Mouse (Mus musculus): Measurements from ENCODE around the gene Npas2. TPM values are rescaled to one million over a fixed set of nuclear protein-coding genes. Genes with fewer than 3 reads are reported as not detected.

The Npas2 gene
- polyA plus RNA-seq, 2 experiments: 0.11 TPM

- H3K9me3 ChIP-seq (ENCODE audit: control insufficient read depth, low read length): no peaks in the 10 kb centered on the region
- H3K27me3 ChIP-seq (ENCODE audit: control insufficient read depth, insufficient read depth, low read length): no peaks in the 10 kb centered on the region
- H3K36me3 ChIP-seq (replicated peaks; ENCODE audit: control insufficient read depth, insufficient read depth, low read depth): no peaks in the 10 kb centered on the region
- no peak overlapping the region for H3K4me3 ChIP-seq (ENCODE audit: insufficient read depth in 1 of 2, low read depth in 2 of 2, low read length in 2 of 2)
- no peak overlapping the region for H3K4me2 ChIP-seq (ENCODE audit: low read depth)
- WGBS (ENCODE audit: insufficient replicate concordance): 80% methylated on average over 25 of the region's 25 CpGs
- DNase-seq (ENCODE audit: low read depth in 3 of 3, low spot score in 3 of 3): no peak
- H3K9ac ChIP-seq (replicated peaks): no peak overlapping the region
- no peak overlapping the region for H3K27ac ChIP-seq
- no peaks in the 10 kb centered on the region for H3K4me1 ChIP-seq (replicated peaks; ENCODE audit: control insufficient read depth in 2 of 2, insufficient read depth in 2 of 2, low read length in 1 of 2)
- TF ChIP-seq CTCF (IDR thresholded peaks at IDR 0.05; ENCODE audit: low read depth) (no peak), EP300 (IDR thresholded peaks at IDR 0.05; ENCODE audit: low read depth) (no peak)
- ATAC-seq (ENCODE audit: insufficient read depth): no peak
Observed at GRCm38 (mm10) chr1:39312345-39312967, 118.9 kb downstream of the Npas2 start.

- Histone ChIP-seq H3K27me3 (ENCODE audit: control insufficient read depth, insufficient read depth, low read length) (no peaks in the 10 kb centered on the region), H3K27ac (no peak overlapping the region), H3K9me3 (ENCODE audit: control insufficient read depth, low read length) (no peaks in the 10 kb centered on the region), H3K4me3 (ENCODE audit: insufficient read depth in 1 of 2, low read depth in 2 of 2, low read length in 2 of 2) (no peak overlapping the region), H3K9ac (replicated peaks) (no peak overlapping the region), H3K4me2 (ENCODE audit: low read depth) (no peak overlapping the region), H3K36me3 (replicated peaks; ENCODE audit: control insufficient read depth, insufficient read depth, low read depth) (no peaks in the 10 kb centered on the region), H3K4me1 (replicated peaks; ENCODE audit: control insufficient read depth in 2 of 2, insufficient read depth in 2 of 2, low read length in 1 of 2) (no peaks in the 10 kb centered on the region)
- ATAC-seq (ENCODE audit: insufficient read depth) (no peak), DNase-seq (ENCODE audit: low read depth in 3 of 3, low spot score in 3 of 3) (no peak)
- WGBS (ENCODE audit: insufficient replicate concordance): 46% methylated on average over 10 of the region's 10 CpGs
- no peak for TF ChIP-seq EP300 (IDR thresholded peaks at IDR 0.05; ENCODE audit: low read depth)
- no peak for TF ChIP-seq CTCF (IDR thresholded peaks at IDR 0.05; ENCODE audit: low read depth)
Observed at GRCm38 (mm10) chr1:39313352-39314245, 120.1 kb downstream of the Npas2 start.

DNA sequence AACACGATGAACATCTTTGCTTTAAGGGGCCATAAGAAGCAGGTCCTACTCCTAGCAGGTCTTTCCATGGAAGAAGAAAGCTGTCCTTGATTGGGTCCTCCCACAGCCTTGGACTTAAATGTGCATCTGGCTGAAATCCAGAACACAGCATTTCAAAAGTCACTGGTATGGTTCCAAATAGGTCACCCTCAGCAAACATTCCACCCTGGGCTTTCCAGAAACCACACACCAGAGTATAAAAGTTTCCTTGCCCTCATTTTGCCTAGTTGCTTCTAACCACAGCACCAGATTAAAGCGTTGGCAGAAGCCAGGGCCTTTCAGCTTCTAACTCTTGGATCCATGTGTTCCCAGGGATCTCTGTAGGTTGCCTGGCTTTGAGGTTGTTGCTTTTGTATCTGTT, 124.4 kb downstream of the Npas2 start:
- H3K9ac ChIP-seq (replicated peaks): no peak overlapping the region
- no peak for DNase-seq (ENCODE audit: low read depth in 3 of 3, low spot score in 3 of 3)
- H3K9me3 ChIP-seq (ENCODE audit: control insufficient read depth, low read length): no peaks in the 10 kb centered on the region
- no peak overlapping the region for H3K4me3 ChIP-seq (ENCODE audit: insufficient read depth in 1 of 2, low read depth in 2 of 2, low read length in 2 of 2)
- H3K4me1 ChIP-seq (replicated peaks; ENCODE audit: control insufficient read depth in 2 of 2, insufficient read depth in 2 of 2, low read length in 1 of 2): no peaks in the 10 kb centered on the region
- ATAC-seq (ENCODE audit: insufficient read depth): no peak
- no peak overlapping the region for H3K27ac ChIP-seq
- H3K4me2 ChIP-seq (ENCODE audit: low read depth): no peak overlapping the region
- no peaks in the 10 kb centered on the region for H3K27me3 ChIP-seq (ENCODE audit: control insufficient read depth, insufficient read depth, low read length)
- WGBS (ENCODE audit: insufficient replicate concordance): 58% methylated on average over 2 of the region's 2 CpGs
- TF ChIP-seq EP300 (IDR thresholded peaks at IDR 0.05; ENCODE audit: low read depth): no peak
- TF ChIP-seq CTCF (IDR thresholded peaks at IDR 0.05; ENCODE audit: low read depth): no peak
- H3K36me3 ChIP-seq (replicated peaks; ENCODE audit: control insufficient read depth, insufficient read depth, low read depth): no peaks in the 10 kb centered on the region

DNA sequence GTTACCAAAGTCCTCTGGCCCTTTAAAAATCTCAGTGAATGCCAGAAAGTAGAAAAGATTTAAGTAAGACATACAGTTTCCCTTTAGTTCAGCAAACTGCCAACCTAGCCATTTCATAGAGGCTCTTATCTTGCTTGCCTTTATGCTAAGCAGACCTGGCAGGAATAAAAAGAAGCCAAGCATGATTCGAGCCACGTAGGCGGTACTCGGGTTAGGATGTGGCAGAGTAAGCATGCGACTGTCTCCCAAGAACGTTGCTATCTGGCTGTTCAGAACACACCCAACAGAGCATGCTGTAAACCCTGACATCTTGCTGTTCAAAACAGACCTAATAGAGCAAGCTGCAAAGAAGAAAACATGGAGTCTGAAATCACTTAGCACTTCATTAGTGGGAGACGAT, 125.3 kb downstream of the Npas2 start:
- ATAC-seq (ENCODE audit: insufficient read depth) (no peak), DNase-seq (ENCODE audit: low read depth in 3 of 3, low spot score in 3 of 3) (no peak)
- H3K4me2 ChIP-seq (ENCODE audit: low read depth): no peak overlapping the region
- H3K4me1 ChIP-seq (replicated peaks; ENCODE audit: control insufficient read depth in 2 of 2, insufficient read depth in 2 of 2, low read length in 1 of 2): no peaks in the 10 kb centered on the region
- 66% methylated on average over 7 of the region's 7 CpGs for WGBS (ENCODE audit: insufficient replicate concordance)
- no peaks in the 10 kb centered on the region for H3K36me3 ChIP-seq (replicated peaks; ENCODE audit: control insufficient read depth, insufficient read depth, low read depth)
- no peaks in the 10 kb centered on the region for H3K27me3 ChIP-seq (ENCODE audit: control insufficient read depth, insufficient read depth, low read length)
- no peak overlapping the region for H3K4me3 ChIP-seq (ENCODE audit: insufficient read depth in 1 of 2, low read depth in 2 of 2, low read length in 2 of 2)
- H3K9me3 ChIP-seq (ENCODE audit: control insufficient read depth, low read length): no peaks in the 10 kb centered on the region
- TF ChIP-seq CTCF (IDR thresholded peaks at IDR 0.05; ENCODE audit: low read depth) (no peak), EP300 (IDR thresholded peaks at IDR 0.05; ENCODE audit: low read depth) (no peak)
- H3K27ac ChIP-seq: no peak overlapping the region
- H3K9ac ChIP-seq (replicated peaks): no peak overlapping the region

DNA sequence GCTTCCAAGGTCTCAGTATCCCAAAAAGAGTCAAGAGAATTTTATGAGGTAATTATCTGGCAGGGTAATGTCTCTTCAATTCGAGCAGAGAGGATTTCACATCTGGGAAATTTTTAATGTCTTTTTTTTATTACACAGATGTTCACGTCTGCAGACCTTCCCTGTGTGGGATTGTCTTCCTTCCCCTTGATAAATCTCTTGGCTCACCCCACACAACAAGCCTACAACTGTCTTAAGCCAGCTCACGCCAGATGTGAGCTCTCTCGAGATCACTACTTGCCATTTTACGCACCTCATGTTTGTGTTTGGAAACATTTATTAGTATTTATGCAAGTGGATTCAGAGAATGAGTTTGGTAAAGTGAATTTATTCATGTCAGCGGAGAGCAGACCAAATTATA, 128.4 kb downstream of the Npas2 start:
- H3K4me1 ChIP-seq (replicated peaks; ENCODE audit: control insufficient read depth in 2 of 2, insufficient read depth in 2 of 2, low read length in 1 of 2): no peaks in the 10 kb centered on the region
- no peak overlapping the region for H3K4me2 ChIP-seq (ENCODE audit: low read depth)
- ATAC-seq (ENCODE audit: insufficient read depth) (no peak), DNase-seq (ENCODE audit: low read depth in 3 of 3, low spot score in 3 of 3) (no peak)
- no peak overlapping the region for H3K4me3 ChIP-seq (ENCODE audit: insufficient read depth in 1 of 2, low read depth in 2 of 2, low read length in 2 of 2)
- H3K27me3 ChIP-seq (ENCODE audit: control insufficient read depth, insufficient read depth, low read length): no peaks in the 10 kb centered on the region
- H3K36me3 ChIP-seq (replicated peaks; ENCODE audit: control insufficient read depth, insufficient read depth, low read depth): no peaks in the 10 kb centered on the region
- WGBS (ENCODE audit: insufficient replicate concordance): 53% methylated on average over 6 of the region's 6 CpGs
- H3K9ac ChIP-seq (replicated peaks): no peak overlapping the region
- H3K27ac ChIP-seq: no peak overlapping the region
- no peaks in the 10 kb centered on the region for H3K9me3 ChIP-seq (ENCODE audit: control insufficient read depth, low read length)
- TF ChIP-seq CTCF (IDR thresholded peaks at IDR 0.05; ENCODE audit: low read depth): no peak
- TF ChIP-seq EP300 (IDR thresholded peaks at IDR 0.05; ENCODE audit: low read depth): no peak
